Mouse (Mus musculus): ENCODE results near the gene Shisal1. TPM values are rescaled to one million over a fixed set of nuclear protein-coding genes. Genes with fewer than 3 reads are reported as not detected.

Shisal1 gene
- total RNA-seq, 1 experiment = 0.58 TPM

- in situ Hi-C loops (cut with MboI; ENCODE audit: low sequenced_read_pairs in 2 of 2, unreplicated experiment in 2 of 2) = no loop called here
- Histone ChIP-seq H3K9me3 (ENCODE audit: control insufficient read depth, insufficient read depth, low read depth, low read length) (no peaks in the 10 kb centered on the region), H3K36me3 (ENCODE audit: control insufficient read depth, insufficient read depth, low read length, poor library complexity, severe bottlenecking) (no peaks in the 10 kb centered on the region), H3K9ac (ENCODE audit: insufficient read depth, low read depth, low read length, poor library complexity, severe bottlenecking) (no peak overlapping the region), H3K4me1 (ENCODE audit: control insufficient read depth in 2 of 2, insufficient read depth in 2 of 2, low read length in 2 of 2, poor library complexity in 1 of 2) (peaks cover 0 to 3% of the 10 kb centered on the region in 2 experiments; a peak in 1 of 4 replicates), H3K4me3 (ENCODE audit: insufficient read depth in 1 of 2, low read depth in 1 of 2, low read length in 2 of 2, poor library complexity in 1 of 2, severe bottlenecking in 1 of 2) (no peak overlapping the region), H3K27ac (ENCODE audit: insufficient read depth, low read depth, low read length, poor library complexity, severe bottlenecking) (no peak overlapping the region)
- TF ChIP-seq ZC3H11A (IDR thresholded peaks at IDR 0.05; ENCODE audit: borderline replicate concordance, low read depth, low read length) = no peak
- TF ChIP-seq ZNF384 (IDR thresholded peaks at IDR 0.05; ENCODE audit: low read depth, low read length) = no peak
- no peak for TF ChIP-seq MAFK (IDR thresholded peaks at IDR 0.05; ENCODE audit: insufficient read depth, low read depth, low read length)
- no peak for TF ChIP-seq CHD2 (IDR thresholded peaks at IDR 0.05; ENCODE audit: low read depth, low read length)
- no peak for TF ChIP-seq HCFC1 (IDR thresholded peaks at IDR 0.05; ENCODE audit: borderline replicate concordance, insufficient read depth, low read length)
- no peak for DNase-seq (ENCODE audit: low read depth, low spot score)
These were observed 51.4 kb downstream of the Shisal1 start for GRCm38 (mm10) chr15:84395341-84396067.

- Histone ChIP-seq H3K9me3 (ENCODE audit: control insufficient read depth, insufficient read depth, low read depth, low read length) (no peaks in the 10 kb centered on the region), H3K36me3 (ENCODE audit: control insufficient read depth, insufficient read depth, low read length, poor library complexity, severe bottlenecking) (no peaks in the 10 kb centered on the region), H3K27ac (ENCODE audit: insufficient read depth, low read depth, low read length, poor library complexity, severe bottlenecking) (no peak overlapping the region), H3K4me1 (ENCODE audit: control insufficient read depth in 2 of 2, insufficient read depth in 2 of 2, low read length in 2 of 2, poor library complexity in 1 of 2) (peaks cover 0 to 6% of the 10 kb centered on the region in 2 experiments; a peak in 1 of 4 replicates), H3K9ac (ENCODE audit: insufficient read depth, low read depth, low read length, poor library complexity, severe bottlenecking) (no peak overlapping the region), H3K4me3 (ENCODE audit: insufficient read depth in 1 of 2, low read depth in 1 of 2, low read length in 2 of 2, poor library complexity in 1 of 2, severe bottlenecking in 1 of 2) (no peak overlapping the region)
- peak; percentile 40 for DNase-seq (ENCODE audit: low read depth, low spot score)
- in situ Hi-C loops (cut with MboI; ENCODE audit: low sequenced_read_pairs in 2 of 2, unreplicated experiment in 2 of 2) = no loop called here
- TF ChIP-seq ZNF384 (IDR thresholded peaks at IDR 0.05; ENCODE audit: low read depth, low read length) = no peak
- no peak for TF ChIP-seq ZC3H11A (IDR thresholded peaks at IDR 0.05; ENCODE audit: borderline replicate concordance, low read depth, low read length)
- no peak for TF ChIP-seq MAFK (IDR thresholded peaks at IDR 0.05; ENCODE audit: insufficient read depth, low read depth, low read length)
- TF ChIP-seq HCFC1 (IDR thresholded peaks at IDR 0.05; ENCODE audit: borderline replicate concordance, insufficient read depth, low read length) = no peak
- TF ChIP-seq CHD2 (IDR thresholded peaks at IDR 0.05; ENCODE audit: low read depth, low read length) = no peak
These were observed 53.6 kb downstream of the Shisal1 start for GRCm38 (mm10) chr15:84393341-84393740.

- Histone ChIP-seq H3K9ac (ENCODE audit: insufficient read depth, low read depth, low read length, poor library complexity, severe bottlenecking) (no peak overlapping the region), H3K9me3 (ENCODE audit: control insufficient read depth, insufficient read depth, low read depth, low read length) (no peaks in the 10 kb centered on the region), H3K4me1 (ENCODE audit: control insufficient read depth in 2 of 2, insufficient read depth in 2 of 2, low read length in 2 of 2, poor library complexity in 1 of 2) (peaks cover 0 to 6% of the 10 kb centered on the region in 2 experiments; a peak in 1 of 4 replicates), H3K4me3 (ENCODE audit: insufficient read depth in 1 of 2, low read depth in 1 of 2, low read length in 2 of 2, poor library complexity in 1 of 2, severe bottlenecking in 1 of 2) (no peak overlapping the region), H3K36me3 (ENCODE audit: control insufficient read depth, insufficient read depth, low read length, poor library complexity, severe bottlenecking) (no peaks in the 10 kb centered on the region), H3K27ac (ENCODE audit: insufficient read depth, low read depth, low read length, poor library complexity, severe bottlenecking) (no peak overlapping the region)
- in situ Hi-C loops (cut with MboI; ENCODE audit: low sequenced_read_pairs in 2 of 2, unreplicated experiment in 2 of 2) = no loop called here
- no peak for TF ChIP-seq ZC3H11A (IDR thresholded peaks at IDR 0.05; ENCODE audit: borderline replicate concordance, low read depth, low read length)
- no peak for TF ChIP-seq HCFC1 (IDR thresholded peaks at IDR 0.05; ENCODE audit: borderline replicate concordance, insufficient read depth, low read length)
- TF ChIP-seq ZNF384 (IDR thresholded peaks at IDR 0.05; ENCODE audit: low read depth, low read length) = no peak
- TF ChIP-seq CHD2 (IDR thresholded peaks at IDR 0.05; ENCODE audit: low read depth, low read length) = no peak
- TF ChIP-seq MAFK (IDR thresholded peaks at IDR 0.05; ENCODE audit: insufficient read depth, low read depth, low read length) = no peak
- DNase-seq (ENCODE audit: low read depth, low spot score) = no peak
These were observed 54.1 kb downstream of the Shisal1 start for GRCm38 (mm10) chr15:84392840-84393239.

- in situ Hi-C loops (cut with MboI; ENCODE audit: low sequenced_read_pairs in 2 of 2, unreplicated experiment in 2 of 2) = no loop called here
- no peak for DNase-seq (ENCODE audit: low read depth, low spot score)
- TF ChIP-seq ZC3H11A (IDR thresholded peaks at IDR 0.05; ENCODE audit: borderline replicate concordance, low read depth, low read length) (no peak), MAFK (IDR thresholded peaks at IDR 0.05; ENCODE audit: insufficient read depth, low read depth, low read length) (no peak), HCFC1 (IDR thresholded peaks at IDR 0.05; ENCODE audit: borderline replicate concordance, insufficient read depth, low read length) (no peak), CHD2 (IDR thresholded peaks at IDR 0.05; ENCODE audit: low read depth, low read length) (no peak), ZNF384 (IDR thresholded peaks at IDR 0.05; ENCODE audit: low read depth, low read length) (no peak)
These were observed 54.8 kb downstream of the Shisal1 start for GRCm38 (mm10) chr15:84392131-84392530.

More at GRCm38 (mm10) chr15:84392131-84392530, 54.8 kb downstream of the Shisal1 start:
- no peak overlapping the region for H3K9ac ChIP-seq (ENCODE audit: insufficient read depth, low read depth, low read length, poor library complexity, severe bottlenecking)
- no peak overlapping the region for H3K27ac ChIP-seq (ENCODE audit: insufficient read depth, low read depth, low read length, poor library complexity, severe bottlenecking)
- no peaks in the 10 kb centered on the region for H3K36me3 ChIP-seq (ENCODE audit: control insufficient read depth, insufficient read depth, low read length, poor library complexity, severe bottlenecking)
- no peaks in the 10 kb centered on the region for H3K9me3 ChIP-seq (ENCODE audit: control insufficient read depth, insufficient read depth, low read depth, low read length)
- no peak overlapping the region for H3K4me3 ChIP-seq (ENCODE audit: insufficient read depth in 1 of 2, low read depth in 1 of 2, low read length in 2 of 2, poor library complexity in 1 of 2, severe bottlenecking in 1 of 2)
- peaks cover 0 to 6% of the 10 kb centered on the region in 2 experiments; a peak in 1 of 4 replicates for H3K4me1 ChIP-seq (ENCODE audit: control insufficient read depth in 2 of 2, insufficient read depth in 2 of 2, low read length in 2 of 2, poor library complexity in 1 of 2)
